Mouse (Mus musculus) hindbrain, embryonic 15.5 days (tissue): ENCODE measurements around the gene Casz1. TPM values are rescaled to one million over a fixed set of nuclear protein-coding genes. Genes with fewer than 3 reads are reported as not detected.

Experiments used
- ATAC-seq: fragments of 200-750 bp; cut with Nextera tagmentation; 2 replicates; pipeline ENCODE4 v1.8.0; 2017; ENCODE audit warnings: low read depth, moderate number of reproducible peaks, moderate TSS enrichment; ENCODE audit not compliant: low FRiP score
- H3K27ac ChIP-seq: fragments of 300-500 bp; sonication (generic); replicated peaks from 2 replicates; pipeline ENCODE4 v1.5.1; 2015; ENCODE audit warnings: mild to moderate bottlenecking, inconsistent platforms
- H3K27me3 ChIP-seq: fragments of 300-500 bp; sonication (generic); 2 replicates; pipeline ENCODE4 v1.6.1; 2015; ENCODE audit warnings: control low read depth, inconsistent platforms
- H3K36me3 ChIP-seq: fragments of 300-500 bp; sonication (generic); 2 replicates; pipeline ENCODE4 v1.6.1; 2015; ENCODE audit warnings: control low read depth, inconsistent platforms
- H3K4me1 ChIP-seq: fragments of 300-500 bp; sonication (generic); replicated peaks from 2 replicates; pipeline ENCODE4 v1.6.1; 2015; ENCODE audit warnings: control low read depth, inconsistent platforms
- H3K4me2 ChIP-seq: fragments of 300-500 bp; sonication (generic); 2 replicates; pipeline ENCODE4 v1.6.1; 2015; ENCODE audit warnings: moderate library complexity, mild to moderate bottlenecking, inconsistent platforms
- H3K4me3 ChIP-seq: fragments of 300-500 bp; sonication (generic); 2 replicates; pipeline ENCODE4 v1.5.1; 2015; ENCODE audit warnings: mild to moderate bottlenecking, inconsistent platforms
- H3K9ac ChIP-seq: fragments of 300-500 bp; sonication (generic); 2 replicates; pipeline ENCODE4 v1.6.1; 2015; ENCODE audit warnings: inconsistent platforms
- H3K9me3 ChIP-seq: fragments of 300-500 bp; sonication (generic); 2 replicates; pipeline ENCODE4 v1.6.1; 2016; ENCODE audit warnings: control low read depth, inconsistent platforms
- WGBS: fragments of 180-500 bp; shearing (Covaris S2); methylation state at CpG from one replicate; pipeline ENCODE4 v1.1.7; 2015; 5-methylcytosine and 5-hydroxymethylcytosine counted together
- polyA plus RNA-seq: library from polyadenylated mRNA; unstranded; fragments of >200 nt; fragmentation: Nextera tagmentation; extraction: Ambion mirVana; gene quantifications from 2 replicates; pipeline ENCODE4 v1.2.1, GENCODE M21; 2015

Gene Casz1
- polyA plus RNA-seq, 1 experiment from 2014 or later = 4.6 TPM

- no peak overlapping the region for H3K4me2 ChIP-seq
- peaks cover 16% of the 10 kb centered on the region; the same call in 1 of the 2 replicates for H3K27me3 ChIP-seq
- H3K36me3 ChIP-seq = no peaks in the 10 kb centered on the region
- peaks cover 28% of the 10 kb centered on the region for H3K4me1 ChIP-seq
- H3K9ac ChIP-seq = no peak overlapping the region
- H3K27ac ChIP-seq = no peak overlapping the region
- 90% methylated on average over 12 of the region's 12 CpGs for WGBS
- no peak for ATAC-seq
- H3K9me3 ChIP-seq = no peaks in the 10 kb centered on the region
- H3K4me3 ChIP-seq = no peak overlapping the region
These were observed 131.9 kb downstream of the Casz1 start for GRCm38 (mm10) chr4:148936111-148936510.

GRCm38 (mm10) chr4:148936727-148937126, 132.5 kb downstream of the Casz1 start:
- Histone ChIP-seq H3K4me1 (peaks cover 29% of the 10 kb centered on the region), H3K4me2 (no peak overlapping the region)
- 87% methylated on average over 12 of the region's 12 CpGs for WGBS

GRCm38 (mm10) chr4:148938546-148938945, 134.3 kb downstream of the Casz1 start:
- Histone ChIP-seq H3K4me3 (no peak overlapping the region), H3K9ac (no peak overlapping the region), H3K27me3 (peaks cover 16% of the 10 kb centered on the region; the same call in 1 of the 2 replicates), H3K9me3 (no peaks in the 10 kb centered on the region), H3K27ac (no peak overlapping the region), H3K4me2 (no peak overlapping the region), H3K36me3 (no peaks in the 10 kb centered on the region), H3K4me1 (peaks cover 29% of the 10 kb centered on the region)
- no peak for ATAC-seq
- 79% methylated on average over 26 of the region's 26 CpGs for whole genome bisulfite sequencing

More at GRCm38 (mm10) chr4:148936727-148937126, 132.5 kb downstream of the Casz1 start:
- Histone ChIP-seq H3K27ac (no peak overlapping the region), H3K36me3 (no peaks in the 10 kb centered on the region), H3K9ac (no peak overlapping the region), H3K4me3 (no peak overlapping the region), H3K9me3 (no peaks in the 10 kb centered on the region), H3K27me3 (peaks cover 16% of the 10 kb centered on the region; the same call in 1 of the 2 replicates)
- ATAC-seq = no peak

GRCm38 (mm10) chr4:148940674-148941211, 136.5 kb downstream of the Casz1 start:
- WGBS = 5% methylated on average over 25 of the region's 25 CpGs

GRCm38 (mm10) chr4:148941321-148941720, 137.1 kb downstream of the Casz1 start:
- Histone ChIP-seq H3K9me3 (no peaks in the 10 kb centered on the region), H3K4me3 (no peak overlapping the region), H3K27ac (peak overlapping the region; percentile 23; the same call in 1 of the 2 replicates), H3K4me1 (peaks cover 19% of the 10 kb centered on the region), H3K9ac (0 out of 2 replicates have a peak overlapping the region, but pooled peaks have one; percentile 0), H3K27me3 (peaks cover 26% of the 10 kb centered on the region; the same call in 1 of the 2 replicates), H3K4me2 (peak overlapping the region; percentile 42; the same call in 1 of the 2 replicates), H3K36me3 (no peaks in the 10 kb centered on the region)
- no peak for ATAC-seq
- WGBS = 32% methylated on average over 11 of the region's 11 CpGs

More at GRCm38 (mm10) chr4:148940674-148941211, 136.5 kb downstream of the Casz1 start:
- peaks cover 19% of the 10 kb centered on the region for H3K4me1 ChIP-seq
- no peaks in the 10 kb centered on the region for H3K9me3 ChIP-seq
- H3K4me2 ChIP-seq = peak overlapping the region; percentile 42
- peaks cover 26% of the 10 kb centered on the region; the same call in 1 of the 2 replicates for H3K27me3 ChIP-seq
- peak overlapping the region; percentile 23 for H3K27ac ChIP-seq
- peak overlapping the region; percentile 15; the same call in 1 of the 2 replicates for H3K9ac ChIP-seq
- H3K36me3 ChIP-seq = no peaks in the 10 kb centered on the region
- ATAC-seq = peak; percentile 87
- 0 out of 2 replicates have a peak overlapping the region, but pooled peaks have one; percentile 11 for H3K4me3 ChIP-seq

GRCm38 (mm10) chr4:148943099-148943498, 138.9 kb downstream of the Casz1 start:
- 42% methylated on average over 5 of the region's 5 CpGs for WGBS

GRCm38 (mm10) chr4:148945476-148945881, 141.2 kb downstream of the Casz1 start:
- Histone ChIP-seq H3K4me3 (no peak overlapping the region), H3K27me3 (peaks cover 26% of the 10 kb centered on the region), H3K36me3 (no peaks in the 10 kb centered on the region), H3K27ac (no peak overlapping the region), H3K9ac (no peak overlapping the region), H3K4me2 (no peak overlapping the region), H3K4me1 (peaks cover 17% of the 10 kb centered on the region), H3K9me3 (no peaks in the 10 kb centered on the region)
- no peak for ATAC-seq
- 64% methylated on average over 4 of the region's 4 CpGs for WGBS

More at GRCm38 (mm10) chr4:148943099-148943498, 138.9 kb downstream of the Casz1 start:
- no peak overlapping the region for H3K9ac ChIP-seq
- ATAC-seq = no peak
- H3K9me3 ChIP-seq = no peaks in the 10 kb centered on the region
- peaks cover 19% of the 10 kb centered on the region for H3K4me1 ChIP-seq
- H3K27me3 ChIP-seq = peaks cover 23% of the 10 kb centered on the region; the same call in 1 of the 2 replicates
- no peaks in the 10 kb centered on the region for H3K36me3 ChIP-seq
- no peak overlapping the region for H3K27ac ChIP-seq
- H3K4me2 ChIP-seq = no peak overlapping the region
- no peak overlapping the region for H3K4me3 ChIP-seq

GRCm38 (mm10) chr4:148946071-148946470, 141.8 kb downstream of the Casz1 start:
- H3K27me3 ChIP-seq = peaks cover 31% of the 10 kb centered on the region
- WGBS = 90% methylated on average over 8 of the region's 8 CpGs

GRCm38 (mm10) chr4:148947833-148948388, 143.7 kb downstream of the Casz1 start:
- peaks cover 40% of the 10 kb centered on the region for H3K27me3 ChIP-seq
- no peaks in the 10 kb centered on the region for H3K36me3 ChIP-seq

More at GRCm38 (mm10) chr4:148946071-148946470, 141.8 kb downstream of the Casz1 start:
- no peaks in the 10 kb centered on the region for H3K9me3 ChIP-seq
- H3K27ac ChIP-seq = no peak overlapping the region
- H3K4me2 ChIP-seq = no peak overlapping the region
- no peak for ATAC-seq
- no peak overlapping the region for H3K9ac ChIP-seq
- H3K4me3 ChIP-seq = no peak overlapping the region
- no peaks in the 10 kb centered on the region for H3K36me3 ChIP-seq
- peaks cover 17% of the 10 kb centered on the region for H3K4me1 ChIP-seq

GRCm38 (mm10) chr4:148950487-148950886, 146.3 kb downstream of the Casz1 start:
- Histone ChIP-seq H3K27ac (0 out of 2 replicates have a peak overlapping the region, but pooled peaks have one; percentile 44), H3K9me3 (no peaks in the 10 kb centered on the region), H3K27me3 (peaks cover 44% of the 10 kb centered on the region), H3K4me2 (no peak overlapping the region), H3K36me3 (no peaks in the 10 kb centered on the region), H3K4me1 (peaks cover 37% of the 10 kb centered on the region), H3K9ac (no peak overlapping the region), H3K4me3 (no peak overlapping the region)
- WGBS = 66% methylated on average over 6 of the region's 6 CpGs
- no peak for ATAC-seq

More at GRCm38 (mm10) chr4:148947833-148948388, 143.7 kb downstream of the Casz1 start:
- no peak overlapping the region for H3K9ac ChIP-seq
- peaks cover 31% of the 10 kb centered on the region for H3K4me1 ChIP-seq
- no peak overlapping the region for H3K4me3 ChIP-seq
- H3K27ac ChIP-seq = no peak overlapping the region
- 62% methylated on average over 10 of the region's 10 CpGs for WGBS
- ATAC-seq = no peak
- no peak overlapping the region for H3K4me2 ChIP-seq
- H3K9me3 ChIP-seq = no peaks in the 10 kb centered on the region

GRCm38 (mm10) chr4:148950932-148951650, 146.9 kb downstream of the Casz1 start:
- H3K4me3 ChIP-seq = peak overlapping the region; percentile 43
- peaks cover 44% of the 10 kb centered on the region for H3K27me3 ChIP-seq
- H3K9ac ChIP-seq = peak overlapping the region; percentile 47; the same call in 1 of the 2 replicates
- H3K9me3 ChIP-seq = no peaks in the 10 kb centered on the region
- H3K4me1 ChIP-seq = peaks cover 37% of the 10 kb centered on the region
- WGBS = 26% methylated on average over 25 of the region's 25 CpGs
- H3K4me2 ChIP-seq = peak overlapping the region; percentile 85
- ATAC-seq = peak; percentile 13; the same call in 1 of the 2 replicates
- H3K36me3 ChIP-seq = no peaks in the 10 kb centered on the region
- H3K27ac ChIP-seq = peak overlapping the region; percentile 44; the same call in 1 of the 2 replicates
